Mouse (Mus musculus) liver, adult (tissue): ENCODE measurements around the gene Teddm1b.

Experiments
- GATA4 ChIP-seq: IDR thresholded peaks from 2 replicates; pipeline ENCODE4 v1.6.1; 2014; ENCODE audit warnings: mild to moderate bottlenecking, low read length; ENCODE audit not compliant: insufficient replicate concordance

The Teddm1b gene

GRCm38 (mm10) chr1:153900381-153900780 lies 26.2 kb downstream of the Teddm1b start:
- TF ChIP-seq GATA4: no peak

- TF ChIP-seq GATA4: peak; percentile 78; the same call in 1 of the 2 replicates
Measured at GRCm38 (mm10) chr1:153900860-153901730, 26.9 kb downstream of the Teddm1b start.

- no peak for TF ChIP-seq GATA4
Measured at GRCm38 (mm10) chr1:153903006-153903405, 28.9 kb downstream of the Teddm1b start.

- no peak for TF ChIP-seq GATA4
Measured at GRCm38 (mm10) chr1:153904236-153904635, 30.1 kb downstream of the Teddm1b start.

- no peak for TF ChIP-seq GATA4
Measured at GRCm38 (mm10) chr1:153905884-153906283, 31.7 kb downstream of the Teddm1b start.

GRCm38 (mm10) chr1:153908208-153908607 lies 34.1 kb downstream of the Teddm1b start:
- no peak for TF ChIP-seq GATA4

- TF ChIP-seq GATA4: no peak
Measured at GRCm38 (mm10) chr1:153908741-153909140, 34.6 kb downstream of the Teddm1b start.

- no peak for TF ChIP-seq GATA4
Measured at GRCm38 (mm10) chr1:153909213-153909962, 35.2 kb downstream of the Teddm1b start.

- TF ChIP-seq GATA4: no peak
Measured at GRCm38 (mm10) chr1:153909963-153910291, 35.8 kb downstream of the Teddm1b start.

GRCm38 (mm10) chr1:153910423-153910822 lies 36.3 kb downstream of the Teddm1b start:
- no peak for TF ChIP-seq GATA4

- no peak for TF ChIP-seq GATA4
Measured at GRCm38 (mm10) chr1:153911276-153911795, 37.2 kb downstream of the Teddm1b start.

- no peak for TF ChIP-seq GATA4
Measured at GRCm38 (mm10) chr1:153913869-153914268, 39.7 kb downstream of the Teddm1b start.

GRCm38 (mm10) chr1:153918521-153919206 lies 44.5 kb downstream of the Teddm1b start:
- no peak for TF ChIP-seq GATA4

GRCm38 (mm10) chr1:153921642-153922041 lies 47.5 kb downstream of the Teddm1b start:
- no peak for TF ChIP-seq GATA4

- no peak for TF ChIP-seq GATA4
Measured at GRCm38 (mm10) chr1:153922571-153923021, 48.5 kb downstream of the Teddm1b start.

- TF ChIP-seq GATA4: no peak
Measured at GRCm38 (mm10) chr1:153924395-153925385, 50.5 kb downstream of the Teddm1b start.
